Mouse (Mus musculus) MEL (cell line): ENCODE measurements at regions not wholly inside any gene's neighbourhood (a gene's known extent, or its start where the extent isn't known, plus 50 kb on each side); places are given as distances from the start of the nearest gene placed in this dataset.

Experiments used
- DNase-seq: peaks from one replicate; pipeline ENCODE4 v3.0.0; 2011; ENCODE audit warnings: low read depth, low spot score
- H3K27ac ChIP-seq: 2 replicates; pipeline ENCODE4 v1.5.1; 2012; ENCODE audit warnings: low read depth, mild to moderate bottlenecking, control low read depth, low read length, moderate library complexity; ENCODE audit not compliant: control insufficient read depth
- H3K27me3 ChIP-seq, 2 experiments: fragments of 150-350 bp in 1 of 2; sonication (generic) in 1 of 2; 2 replicates each; pipeline ENCODE4 v1.6.1; 2012; ENCODE audit warnings: low read length in 2 of 2, mild to moderate bottlenecking in 2 of 2, improper control_type of control experiment in 1 of 2, moderate library complexity in 1 of 2; ENCODE audit not compliant: insufficient read depth in 2 of 2, control insufficient read depth in 1 of 2
- H3K36me3 ChIP-seq, 2 experiments: 2 replicates each; pipeline ENCODE4 v1.6.1; 2012 to 2014; ENCODE audit warnings: low read length in 2 of 2, improper control_type of control experiment in 1 of 2, inconsistent platforms in 1 of 2, mild to moderate bottlenecking in 1 of 2; ENCODE audit not compliant: insufficient read depth in 2 of 2, control insufficient read depth in 1 of 2
- H3K4me1 ChIP-seq, 2 experiments: fragments of 150-350 bp in 1 of 2; sonication (generic) in 1 of 2; 2 replicates each; pipeline ENCODE4 v1.6.1; 2012; ENCODE audit warnings: low read length in 2 of 2, improper control_type of control experiment in 1 of 2, mild to moderate bottlenecking in 1 of 2; ENCODE audit not compliant: insufficient read depth in 2 of 2, control insufficient read depth in 1 of 2
- H3K4me3 ChIP-seq, 2 experiments: fragments of 150-350 bp in 1 of 2; sonication (generic) in 1 of 2; 2 replicates each; pipeline ENCODE4 v1.5.1; 2012; ENCODE audit warnings: low read depth in 2 of 2, low read length in 2 of 2, mild to moderate bottlenecking in 2 of 2, moderate library complexity in 2 of 2, control low read depth in 1 of 2, improper control_type of control experiment in 1 of 2; ENCODE audit not compliant: control insufficient read depth in 1 of 2, insufficient read depth in 1 of 2
- H3K79me2 ChIP-seq: 2 replicates; pipeline ENCODE4 v1.6.1; 2012; ENCODE audit warnings: mild to moderate bottlenecking, low read length, moderate library complexity; ENCODE audit not compliant: control insufficient read depth, poor library complexity, insufficient read depth
- H3K9ac ChIP-seq: 2 replicates; pipeline ENCODE4 v1.6.1; 2012; ENCODE audit warnings: low read depth, mild to moderate bottlenecking, control low read depth, low read length, moderate library complexity; ENCODE audit not compliant: control insufficient read depth, poor library complexity, severe bottlenecking
- H3K9me3 ChIP-seq: fragments of 150-350 bp; sonication (generic); replicated peaks from 2 replicates; pipeline ENCODE4 v1.6.1; 2012; ENCODE audit warnings: mild to moderate bottlenecking, low read length, improper control_type of control experiment, moderate library complexity; ENCODE audit not compliant: insufficient read depth
- BHLHE40 ChIP-seq: IDR thresholded peaks from 2 replicates; pipeline ENCODE4 v1.6.1; 2012; ENCODE audit warnings: low read depth, mild to moderate bottlenecking, inconsistent platforms, low read length, improper control_type of control experiment, borderline replicate concordance
- CHD1 ChIP-seq: IDR thresholded peaks from 2 replicates; pipeline ENCODE4 v1.6.1; 2012; ENCODE audit warnings: low read depth, mild to moderate bottlenecking, inconsistent platforms, low read length, improper control_type of control experiment
- E2F4 ChIP-seq: IDR thresholded peaks from 2 replicates; pipeline ENCODE4 v1.6.1; 2011; ENCODE audit warnings: low read depth, low read length, improper control_type of control experiment, borderline replicate concordance
- ELF1 ChIP-seq: IDR thresholded peaks from 2 replicates; pipeline ENCODE4 v1.6.1; 2014; ENCODE audit warnings: low read depth, mild to moderate bottlenecking, inconsistent platforms, low read length, improper control_type of control experiment, moderate library complexity
- EP300 ChIP-seq, 2 experiments: IDR thresholded peaks; 2 replicates each; pipeline ENCODE4 v1.6.1; 2011; ENCODE audit warnings: improper control_type of control experiment in 2 of 2, low read length in 2 of 2, low read depth in 1 of 2, mild to moderate bottlenecking in 1 of 2
- GABPA ChIP-seq: IDR thresholded peaks from 2 replicates; pipeline ENCODE4 v1.6.1; 2012; ENCODE audit warnings: low read depth, mild to moderate bottlenecking, inconsistent platforms, low read length, improper control_type of control experiment, moderate library complexity
- HCFC1 ChIP-seq: IDR thresholded peaks from 2 replicates; pipeline ENCODE4 v1.6.1; 2012; ENCODE audit warnings: low read depth, mild to moderate bottlenecking, inconsistent platforms, low read length, improper control_type of control experiment, moderate library complexity
- KAT2A ChIP-seq: conservative IDR thresholded peaks from 2 replicates; pipeline ENCODE4 v1.6.1; 2012; ENCODE audit warnings: low read depth, low read length, improper control_type of control experiment, inconsistent platforms
- MAX ChIP-seq: IDR thresholded peaks from 2 replicates; pipeline ENCODE4 v1.6.1; 2011; ENCODE audit warnings: low read length, improper control_type of control experiment
- MAZ ChIP-seq: IDR thresholded peaks from 2 replicates; pipeline ENCODE4 v1.6.1; 2012; ENCODE audit warnings: low read depth, mild to moderate bottlenecking, inconsistent platforms, low read length, improper control_type of control experiment
- MEF2A ChIP-seq: IDR thresholded peaks from 2 replicates; pipeline ENCODE4 v1.6.1; 2014; ENCODE audit warnings: low read depth, mild to moderate bottlenecking, inconsistent platforms, low read length, improper control_type of control experiment; ENCODE audit not compliant: poor library complexity, insufficient replicate concordance, severe bottlenecking; ENCODE audit errors: extremely low read depth
- MXI1 ChIP-seq: IDR thresholded peaks from 2 replicates; pipeline ENCODE4 v1.6.1; 2011; ENCODE audit warnings: mild to moderate bottlenecking, low read depth, low read length, improper control_type of control experiment
- NRF1 ChIP-seq: IDR thresholded peaks from 2 replicates; pipeline ENCODE4 v1.6.1; 2014; ENCODE audit warnings: low read depth, mild to moderate bottlenecking, inconsistent platforms, low read length, improper control_type of control experiment, moderate library complexity; ENCODE audit not compliant: poor library complexity, insufficient read depth, severe bottlenecking
- POLR2AphosphoS2 ChIP-seq: IDR thresholded peaks from 2 replicates; pipeline ENCODE4 v1.6.1; 2011; ENCODE audit warnings: low read length, improper control_type of control experiment
- POLR2AphosphoS5 ChIP-seq: IDR thresholded peaks from 2 replicates; pipeline ENCODE4 v1.6.1; 2012; ENCODE audit warnings: low read depth, borderline replicate concordance, mild to moderate bottlenecking, inconsistent platforms, low read length, moderate library complexity, mixed read lengths
- RAD21 ChIP-seq: IDR thresholded peaks from 2 replicates; pipeline ENCODE4 v1.6.1; 2011; ENCODE audit warnings: mild to moderate bottlenecking, low read depth, low read length, improper control_type of control experiment
- SIN3A ChIP-seq: IDR thresholded peaks from 2 replicates; pipeline ENCODE4 v1.6.1; 2012; ENCODE audit warnings: low read length, improper control_type of control experiment, inconsistent platforms
- TBP ChIP-seq: IDR thresholded peaks from 2 replicates; pipeline ENCODE4 v1.8.0; 2011; ENCODE audit warnings: low read depth, low read length, improper control_type of control experiment
- UBTF ChIP-seq: IDR thresholded peaks from 2 replicates; pipeline ENCODE4 v1.6.1; 2012; ENCODE audit warnings: low read depth, mild to moderate bottlenecking, inconsistent platforms, low read length, improper control_type of control experiment, moderate library complexity, borderline replicate concordance; ENCODE audit not compliant: insufficient read depth
- USF1 ChIP-seq: IDR thresholded peaks from 2 replicates; pipeline ENCODE4 v1.6.1; 2014; ENCODE audit warnings: low read depth, mild to moderate bottlenecking, inconsistent platforms, low read length, improper control_type of control experiment, moderate library complexity
- USF2 ChIP-seq, 2 experiments: IDR thresholded peaks; 2 replicates each; pipeline ENCODE4 v1.6.1; 2011 to 2012; ENCODE audit warnings: improper control_type of control experiment in 2 of 2, low read length in 2 of 2, borderline replicate concordance in 1 of 2, inconsistent platforms in 1 of 2, low read depth in 1 of 2, mild to moderate bottlenecking in 1 of 2; ENCODE audit not compliant: insufficient read depth in 1 of 2
- ZC3H11A ChIP-seq: IDR thresholded peaks from 2 replicates; pipeline ENCODE4 v1.6.1; 2012; ENCODE audit warnings: low read depth, mild to moderate bottlenecking, inconsistent platforms, low read length, improper control_type of control experiment
- ZKSCAN1 ChIP-seq: IDR thresholded peaks from 2 replicates; pipeline ENCODE4 v1.6.1; 2012; ENCODE audit warnings: low read depth, mild to moderate bottlenecking, inconsistent platforms, low read length, improper control_type of control experiment, moderate library complexity

DNA sequence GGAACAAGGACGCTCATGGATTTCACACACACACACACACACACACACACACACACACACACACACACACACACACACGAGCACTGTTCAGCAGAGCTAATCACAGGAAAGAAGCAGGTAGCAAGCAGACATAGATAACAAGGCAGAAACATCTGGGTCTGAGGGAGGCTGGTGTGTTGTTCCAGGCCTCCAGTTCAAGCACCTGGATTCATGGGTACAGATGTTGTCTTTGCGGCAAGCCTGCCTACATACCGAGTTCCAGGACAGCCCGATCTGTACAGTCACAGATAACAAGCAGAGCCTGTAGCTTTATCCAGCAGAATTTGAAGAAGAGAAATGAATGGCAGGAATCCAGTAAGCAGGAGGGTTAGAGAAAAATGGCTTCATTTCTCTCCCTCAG, 55.0 kb upstream of the Adgrl2 start:
- no peak overlapping the region for H3K4me3 ChIP-seq
- no peaks in the 10 kb centered on the region for H3K4me1 ChIP-seq
- H3K27ac ChIP-seq: no peak overlapping the region
- no peaks in the 10 kb centered on the region for H3K36me3 ChIP-seq
- TF ChIP-seq USF2 (IDR thresholded peaks at IDR 0.05; ENCODE audit: borderline replicate concordance in 1 of 2, insufficient read depth in 1 of 2, low read depth in 1 of 2, low read length in 2 of 2): no peak
- TF ChIP-seq UBTF: no peak
- no peak for TF ChIP-seq BHLHE40
- TF ChIP-seq ZKSCAN1: no peak
- TF ChIP-seq MAX: no peak
- no peak for TF ChIP-seq CHD1
- no peak for TF ChIP-seq MXI1
- TF ChIP-seq ZC3H11A: no peak
- TF ChIP-seq KAT2A: no peak
- TF ChIP-seq SIN3A: no peak
- no peak for TF ChIP-seq HCFC1
- no peak for TF ChIP-seq GABPA
- H3K9me3 ChIP-seq: no peaks in the 10 kb centered on the region
- no peak overlapping the region for H3K9ac ChIP-seq
- no peak for DNase-seq
- H3K79me2 ChIP-seq: no peaks in the 10 kb centered on the region
- no peaks in the 10 kb centered on the region for H3K27me3 ChIP-seq

DNA sequence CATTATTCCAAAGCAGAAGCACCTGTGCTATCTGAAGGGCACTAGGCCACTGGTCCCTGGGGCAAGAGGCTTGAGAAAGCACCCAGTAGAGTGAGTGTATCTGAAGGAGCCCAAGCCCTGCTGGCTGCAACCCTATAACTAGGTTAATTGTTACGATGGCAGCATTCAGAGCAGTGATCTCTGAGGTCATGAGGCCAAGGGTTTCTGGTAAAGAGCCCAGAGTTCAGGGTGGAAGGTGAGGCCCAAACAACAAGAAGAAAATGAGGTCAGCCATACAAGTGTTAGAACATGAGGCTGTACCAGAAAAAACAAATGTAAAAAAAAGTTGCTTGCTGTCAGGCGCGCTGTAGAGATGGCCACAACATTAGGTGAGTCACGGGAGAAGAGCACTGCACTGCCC, 53.5 kb upstream of the Adgrl2 start:
- no peaks in the 10 kb centered on the region for H3K79me2 ChIP-seq
- no peak for DNase-seq
- TF ChIP-seq ELF1: no peak
- no peak for TF ChIP-seq USF2 (IDR thresholded peaks at IDR 0.05; ENCODE audit: borderline replicate concordance in 1 of 2, insufficient read depth in 1 of 2, low read depth in 1 of 2, low read length in 2 of 2)
- no peak for TF ChIP-seq UBTF
- TF ChIP-seq MAX: no peak
- TF ChIP-seq HCFC1: no peak
- TF ChIP-seq E2F4: no peak
- no peak for TF ChIP-seq MXI1
- no peak for TF ChIP-seq POLR2AphosphoS2
- no peak for TF ChIP-seq POLR2AphosphoS5
- no peak for TF ChIP-seq USF1
- no peak for TF ChIP-seq TBP
- no peak for TF ChIP-seq MAZ
- TF ChIP-seq EP300 (IDR thresholded peaks at IDR 0.05; ENCODE audit: low read depth in 1 of 2, low read length in 2 of 2): no peak
- no peak for TF ChIP-seq MEF2A
- TF ChIP-seq NRF1: no peak
- no peak for TF ChIP-seq RAD21
- no peaks in the 10 kb centered on the region for H3K4me1 ChIP-seq
- no peak overlapping the region for H3K4me3 ChIP-seq
- H3K9ac ChIP-seq: no peak overlapping the region
- H3K9me3 ChIP-seq: no peaks in the 10 kb centered on the region
- H3K36me3 ChIP-seq: no peaks in the 10 kb centered on the region
- H3K27me3 ChIP-seq: no peaks in the 10 kb centered on the region
- no peak overlapping the region for H3K27ac ChIP-seq
